Mouse (Mus musculus) right cerebral cortex, adult 2 months (tissue): Measurements from ENCODE around the gene Hsd11b1.

Experiments
- DNase-seq, 2 experiments: peaks; one replicate each; pipeline ENCODE4 v3.0.0; 2021 to 2022; ENCODE audit warnings: low spot score in 2 of 2

The Hsd11b1 gene

GRCm38 (mm10) chr1:193243571-193244193, 20.2 kb downstream of the Hsd11b1 start:
- DNase-seq: peak; percentile 31 to 39

- DNase-seq: no peak
These were observed 21.0 kb downstream of the Hsd11b1 start for GRCm38 (mm10) chr1:193242863-193243262.

GRCm38 (mm10) chr1:193242238-193242637, 21.6 kb downstream of the Hsd11b1 start:
- peak; percentile 83 to 89 for DNase-seq

- DNase-seq: no peak
These were observed 22.4 kb downstream of the Hsd11b1 start for GRCm38 (mm10) chr1:193241436-193241835.

- DNase-seq: no peak
These were observed 25.4 kb downstream of the Hsd11b1 start for GRCm38 (mm10) chr1:193238426-193238825.

GRCm38 (mm10) chr1:193234930-193235329, 28.9 kb downstream of the Hsd11b1 start:
- no peak for DNase-seq

- DNase-seq: no peak
These were observed 29.7 kb downstream of the Hsd11b1 start for GRCm38 (mm10) chr1:193234130-193234645.

GRCm38 (mm10) chr1:193232732-193233131, 31.1 kb downstream of the Hsd11b1 start:
- no peak for DNase-seq

- no peak for DNase-seq
These were observed 32.9 kb downstream of the Hsd11b1 start for GRCm38 (mm10) chr1:193230935-193231334.

- DNase-seq: no peak
These were observed 33.3 kb downstream of the Hsd11b1 start for GRCm38 (mm10) chr1:193230531-193230930.

- DNase-seq: no peak
These were observed 34.3 kb downstream of the Hsd11b1 start for GRCm38 (mm10) chr1:193229570-193229969.

GRCm38 (mm10) chr1:193227537-193227936, 36.3 kb downstream of the Hsd11b1 start:
- no peak for DNase-seq

GRCm38 (mm10) chr1:193226724-193227522, 37.0 kb downstream of the Hsd11b1 start:
- DNase-seq: no peak

- no peak for DNase-seq
These were observed 37.8 kb downstream of the Hsd11b1 start for GRCm38 (mm10) chr1:193226114-193226513.

GRCm38 (mm10) chr1:193225531-193225930, 38.3 kb downstream of the Hsd11b1 start:
- DNase-seq: no peak

GRCm38 (mm10) chr1:193220408-193220807, 43.5 kb downstream of the Hsd11b1 start:
- no peak for DNase-seq

- DNase-seq: no peak
These were observed 47.9 kb downstream of the Hsd11b1 start for GRCm38 (mm10) chr1:193216000-193216399.

- DNase-seq: no peak
These were observed 49.8 kb downstream of the Hsd11b1 start for GRCm38 (mm10) chr1:193214053-193214452.

- DNase-seq: no peak
These were observed 52.5 kb downstream of the Hsd11b1 start for GRCm38 (mm10) chr1:193211371-193211770.

GRCm38 (mm10) chr1:193208178-193208577, 55.7 kb downstream of the Hsd11b1 start:
- DNase-seq: peak; percentile 70 to 72

- no peak for DNase-seq
These were observed 56.4 kb downstream of the Hsd11b1 start, which contains the start of gene Lamb3 for GRCm38 (mm10) chr1:193207503-193207902. TSS of gene Lamb3 (plus strand) at chr1:193207699.

- no peak for DNase-seq
These were observed 58.4 kb downstream of the Hsd11b1 start for GRCm38 (mm10) chr1:193205431-193205830.

GRCm38 (mm10) chr1:193203821-193204220, 60.1 kb downstream of the Hsd11b1 start:
- no peak for DNase-seq
